Mouse (Mus musculus): ENCODE results near the gene Emc6. TPM values are rescaled to one million over a fixed set of nuclear protein-coding genes. Genes with fewer than 3 reads are reported as not detected.
A peak's percentile ranks its signal among the peaks of the same experiment; 100 is the strongest.

The Emc6 gene
- total and polyA plus RNA-seq, 3 experiments = 179 to 211 TPM; not detected in 1

GRCm38 (mm10) chr11:73193047-73193446 lies 16.2 kb upstream of the Emc6 start:
- no peaks in the 10 kb centered on the region for H3K36me3 ChIP-seq (ENCODE audit: control insufficient read depth in 1 of 2, insufficient read depth in 2 of 2, low read length in 2 of 2)
- no peak overlapping the region for H3K9ac ChIP-seq (ENCODE audit: control insufficient read depth, low read depth, low read length, poor library complexity, severe bottlenecking)
- no peaks in the 10 kb centered on the region for H3K79me2 ChIP-seq (ENCODE audit: control insufficient read depth, insufficient read depth, low read length, poor library complexity)
- H3K4me3 ChIP-seq (ENCODE audit: control insufficient read depth in 1 of 2, insufficient read depth in 1 of 2, low read depth in 2 of 2, low read length in 2 of 2) = no peak overlapping the region
- no peaks in the 10 kb centered on the region for H3K27me3 ChIP-seq (ENCODE audit: control insufficient read depth in 1 of 2, insufficient read depth in 2 of 2, low read length in 2 of 2)
- H3K4me1 ChIP-seq (ENCODE audit: control insufficient read depth in 1 of 2, insufficient read depth in 2 of 2, low read length in 2 of 2) = 0 out of 4 replicates have a peak, but pooled peaks cover 0 to 1% of the 10 kb centered on the region in 2 experiments
- TF ChIP-seq UBTF (IDR thresholded peaks at IDR 0.05; ENCODE audit: borderline replicate concordance, insufficient read depth, low read depth, low read length) = no peak
- TF ChIP-seq ZC3H11A (IDR thresholded peaks at IDR 0.05; ENCODE audit: low read depth, low read length) = no peak
- TF ChIP-seq ZNF384 (IDR thresholded peaks at IDR 0.05; ENCODE audit: low read depth, low read length) = 0 out of 2 replicates have a peak, but pooled peaks have one; percentile 32
- DNase-seq (ENCODE audit: low read depth, low spot score) = no peak
- H3K9me3 ChIP-seq (replicated peaks; ENCODE audit: insufficient read depth, low read length) = no peaks in the 10 kb centered on the region
- H3K27ac ChIP-seq (ENCODE audit: control insufficient read depth, low read depth, low read length) = no peak overlapping the region

- H3K36me3 ChIP-seq (ENCODE audit: control insufficient read depth in 1 of 2, insufficient read depth in 2 of 2, low read length in 2 of 2) = no peaks in the 10 kb centered on the region
- no peaks in the 10 kb centered on the region for H3K79me2 ChIP-seq (ENCODE audit: control insufficient read depth, insufficient read depth, low read length, poor library complexity)
- H3K9ac ChIP-seq (ENCODE audit: control insufficient read depth, low read depth, low read length, poor library complexity, severe bottlenecking) = no peak overlapping the region
- TF ChIP-seq POLR2AphosphoS2 (IDR thresholded peaks at IDR 0.05; ENCODE audit: low read length) (no peak), EP300 (IDR thresholded peaks at IDR 0.05; ENCODE audit: low read depth in 1 of 2, low read length in 2 of 2) (no peak), RCOR1 (IDR thresholded peaks at IDR 0.05; ENCODE audit: low read depth, low read length) (no peak), E2F4 (IDR thresholded peaks at IDR 0.05; ENCODE audit: borderline replicate concordance, low read depth, low read length) (no peak), ZC3H11A (IDR thresholded peaks at IDR 0.05; ENCODE audit: low read depth, low read length) (no peak), CHD2 (IDR thresholded peaks at IDR 0.05; ENCODE audit: low read length) (no peak), MYB (IDR thresholded peaks at IDR 0.05; ENCODE audit: low read depth, low read length) (no peak)
- H3K4me3 ChIP-seq (ENCODE audit: control insufficient read depth in 1 of 2, insufficient read depth in 1 of 2, low read depth in 2 of 2, low read length in 2 of 2) = no peak overlapping the region
- no peaks in the 10 kb centered on the region for H3K27me3 ChIP-seq (ENCODE audit: control insufficient read depth in 1 of 2, insufficient read depth in 2 of 2, low read length in 2 of 2)
- H3K9me3 ChIP-seq (replicated peaks; ENCODE audit: insufficient read depth, low read length) = no peaks in the 10 kb centered on the region
- H3K4me1 ChIP-seq (ENCODE audit: control insufficient read depth in 1 of 2, insufficient read depth in 2 of 2, low read length in 2 of 2) = no peaks in the 10 kb centered on the region
- DNase-seq (ENCODE audit: low read depth, low spot score) = no peak
- H3K27ac ChIP-seq (ENCODE audit: control insufficient read depth, low read depth, low read length) = no peak overlapping the region
Observed at GRCm38 (mm10) chr11:73187231-73187630, 10.4 kb upstream of the Emc6 start.

- Histone ChIP-seq H3K4me3 (ENCODE audit: control insufficient read depth in 1 of 2, insufficient read depth in 1 of 2, low read depth in 2 of 2, low read length in 2 of 2) (no peak overlapping the region), H3K27ac (ENCODE audit: control insufficient read depth, low read depth, low read length) (no peak overlapping the region), H3K4me1 (ENCODE audit: control insufficient read depth in 1 of 2, insufficient read depth in 2 of 2, low read length in 2 of 2) (no peaks in the 10 kb centered on the region), H3K27me3 (ENCODE audit: control insufficient read depth in 1 of 2, insufficient read depth in 2 of 2, low read length in 2 of 2) (no peaks in the 10 kb centered on the region), H3K36me3 (ENCODE audit: control insufficient read depth in 1 of 2, insufficient read depth in 2 of 2, low read length in 2 of 2) (no peaks in the 10 kb centered on the region), H3K9ac (ENCODE audit: control insufficient read depth, low read depth, low read length, poor library complexity, severe bottlenecking) (no peak overlapping the region), H3K9me3 (replicated peaks; ENCODE audit: insufficient read depth, low read length) (no peaks in the 10 kb centered on the region), H3K79me2 (ENCODE audit: control insufficient read depth, insufficient read depth, low read length, poor library complexity) (no peaks in the 10 kb centered on the region)
- no peak for DNase-seq (ENCODE audit: low read depth, low spot score)
- TF ChIP-seq POLR2AphosphoS5 (IDR thresholded peaks at IDR 0.05; ENCODE audit: borderline replicate concordance, low read depth, low read length) = no peak
- no peak for TF ChIP-seq POLR2A (IDR thresholded peaks at IDR 0.05; ENCODE audit: control insufficient read depth in 1 of 2, insufficient read depth in 1 of 2, low read depth in 1 of 2, low read length in 2 of 2, poor library complexity in 1 of 2)
- no peak for TF ChIP-seq UBTF (IDR thresholded peaks at IDR 0.05; ENCODE audit: borderline replicate concordance, insufficient read depth, low read depth, low read length)
- no peak for TF ChIP-seq ZKSCAN1 (IDR thresholded peaks at IDR 0.05; ENCODE audit: low read depth, low read length)
- no peak for TF ChIP-seq BHLHE40 (IDR thresholded peaks at IDR 0.05; ENCODE audit: borderline replicate concordance, low read depth, low read length)
- no peak for TF ChIP-seq JUND (IDR thresholded peaks at IDR 0.05; ENCODE audit: low read depth, low read length)
- no peak for TF ChIP-seq SMC3 (IDR thresholded peaks at IDR 0.05; ENCODE audit: low read depth, low read length)
- no peak for TF ChIP-seq TAL1 (IDR thresholded peaks at IDR 0.05; ENCODE audit: low read length)
- no peak for TF ChIP-seq POLR2AphosphoS2 (IDR thresholded peaks at IDR 0.05; ENCODE audit: low read length)
- TF ChIP-seq TBP (IDR thresholded peaks at IDR 0.05; ENCODE audit: low read depth, low read length) = no peak
- TF ChIP-seq NELFE (IDR thresholded peaks at IDR 0.05; ENCODE audit: low read depth, low read length) = no peak
- TF ChIP-seq RAD21 (IDR thresholded peaks at IDR 0.05; ENCODE audit: low read depth, low read length) = no peak
- no peak for TF ChIP-seq MYB (IDR thresholded peaks at IDR 0.05; ENCODE audit: low read depth, low read length)
- no peak for TF ChIP-seq KAT2A (conservative IDR thresholded peaks at IDR 0.05; ENCODE audit: low read depth, low read length)
Observed at GRCm38 (mm10) chr11:73185872-73186615, 9.2 kb upstream of the Emc6 start.

Measured in MEL (cell line).